Mouse (Mus musculus) E14TG2a.4 (cell line): Measurements from ENCODE around the gene Mob3c.

Experiments used
- CTCF ChIP-seq: conservative IDR thresholded peaks from 2 replicates; pipeline ENCODE4 v1.5.1; 2014; ENCODE audit warnings: low read length
- NANOG ChIP-seq: IDR thresholded peaks from 2 replicates; pipeline ENCODE4 v1.6.1; 2014; ENCODE audit warnings: borderline replicate concordance, low read length, mixed read lengths
- POU5F1 ChIP-seq: IDR thresholded peaks from 2 replicates; pipeline ENCODE4 v1.6.1; 2014; ENCODE audit warnings: low read length, borderline replicate concordance

- TF ChIP-seq CTCF (no peak), NANOG (no peak), POU5F1 (no peak)
Observed at GRCm38 (mm10) chr4:115846656-115847055, 18.8 kb downstream of the Mob3c start.
